Mouse (Mus musculus): ENCODE results near the gene Plekhg5.

DNA sequence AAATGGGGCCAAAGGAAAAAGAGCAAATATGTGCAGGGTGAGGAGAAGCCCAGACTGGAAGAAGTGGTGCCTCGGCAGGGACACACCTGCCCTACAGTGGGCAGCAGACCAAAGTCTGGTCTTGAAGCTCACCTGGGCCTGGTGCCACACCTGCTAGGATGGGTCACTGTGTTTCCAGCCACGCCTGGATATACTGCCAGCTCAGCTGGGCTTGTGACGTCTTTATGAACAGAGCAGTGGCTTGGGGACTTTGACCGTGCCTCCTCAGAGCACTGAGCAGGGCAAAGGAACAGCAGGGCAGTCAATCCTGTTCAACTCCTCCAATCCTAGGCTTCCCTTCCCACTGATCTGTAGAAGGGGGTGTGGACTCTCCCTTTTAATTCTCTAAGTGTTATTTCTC is 88.5 kb downstream of the Plekhg5 start:
- TF ChIP-seq CTCF (IDR thresholded peaks at IDR 0.05; ENCODE audit: borderline replicate concordance, insufficient read depth, low read depth, low read length) = no peak
- TF ChIP-seq POLR2A (IDR thresholded peaks at IDR 0.05; ENCODE audit: borderline replicate concordance, insufficient read depth, low read length) = no peak

Data from cerebellum, adult 2 months (tissue).